Mouse (Mus musculus): ENCODE results near the gene Psma6. TPM values are rescaled to one million over a fixed set of nuclear protein-coding genes. Genes with fewer than 3 reads are reported as not detected.

Gene Psma6
- polyA plus RNA-seq, 1 experiment = 266 TPM

- no peak for TF ChIP-seq USF1 (IDR thresholded peaks at IDR 0.05; ENCODE audit: low read depth)
- no peak for TF ChIP-seq POLR2A (IDR thresholded peaks at IDR 0.05; ENCODE audit: insufficient read length, low read depth)
- TF ChIP-seq REST (IDR thresholded peaks at IDR 0.05; ENCODE audit: insufficient read depth, insufficient read length) = no peak
- TF ChIP-seq MYOG (IDR thresholded peaks at IDR 0.05; ENCODE audit: control insufficient read depth in 1 of 3, insufficient read depth in 1 of 3, insufficient read length in 2 of 3, low read depth in 2 of 3) = no peak
- TF ChIP-seq MYOD1 (IDR thresholded peaks at IDR 0.05; ENCODE audit: control insufficient read depth in 1 of 3, insufficient read length in 2 of 3, low read depth in 2 of 3) = no peak
- TF ChIP-seq E2F4 (IDR thresholded peaks at IDR 0.05; ENCODE audit: insufficient read depth) = no peak
- TF ChIP-seq CEBPB (IDR thresholded peaks at IDR 0.05; ENCODE audit: insufficient read depth, poor library complexity, severe bottlenecking) = no peak
- no peak for TF ChIP-seq POLR2AphosphoS2 (IDR thresholded peaks at IDR 0.05; ENCODE audit: insufficient read length, low read depth)
- Histone ChIP-seq H3ac (ENCODE audit: control insufficient read depth, insufficient read length) (no peak overlapping the region), H3K4me3 (no peak overlapping the region), H3K4me2 (ENCODE audit: low read depth) (no peak overlapping the region), H3K79me2 (ENCODE audit: control insufficient read depth, insufficient read depth) (no peaks in the 10 kb centered on the region), H3K27me3 (ENCODE audit: control insufficient read depth, insufficient read depth, insufficient read length) (no peaks in the 10 kb centered on the region), H3K36me3 (ENCODE audit: control insufficient read depth, insufficient read depth) (no peaks in the 10 kb centered on the region)
Observed at GRCm38 (mm10) chr12:55449048-55449447, 65.0 kb downstream of the Psma6 start.

DNA sequence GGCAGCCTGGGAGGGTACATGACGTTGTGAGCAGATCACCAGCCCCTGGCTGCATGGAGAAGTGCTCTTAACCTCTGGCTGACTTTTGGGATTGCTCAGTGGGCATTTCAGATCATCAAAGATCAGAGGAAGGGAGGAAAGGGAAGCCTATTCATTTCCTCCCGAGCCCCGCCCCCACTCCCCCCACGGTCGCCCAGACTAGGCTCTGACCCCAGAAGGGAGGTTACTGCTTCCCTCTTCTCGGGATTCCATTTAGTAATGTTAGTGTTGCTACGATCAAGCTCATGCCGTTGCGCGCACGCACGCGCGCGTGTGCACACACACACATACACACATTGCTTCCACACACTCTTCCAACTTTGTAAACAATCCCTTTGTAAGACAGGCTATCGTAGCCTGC, 66.4 kb downstream of the Psma6 start:
- no peaks in the 10 kb centered on the region for H3K79me2 ChIP-seq (ENCODE audit: control insufficient read depth, insufficient read depth)
- TF ChIP-seq MYOG (IDR thresholded peaks at IDR 0.05; ENCODE audit: control insufficient read depth in 1 of 3, insufficient read depth in 1 of 3, insufficient read length in 2 of 3, low read depth in 2 of 3) = no peak
- TF ChIP-seq REST (IDR thresholded peaks at IDR 0.05; ENCODE audit: insufficient read depth, insufficient read length) = no peak
- no peak for TF ChIP-seq USF1 (IDR thresholded peaks at IDR 0.05; ENCODE audit: low read depth)
- TF ChIP-seq TCF12 (IDR thresholded peaks at IDR 0.05; ENCODE audit: insufficient read depth, poor library complexity, severe bottlenecking) = no peak
- no peak for TF ChIP-seq POLR2A (IDR thresholded peaks at IDR 0.05; ENCODE audit: insufficient read length, low read depth)
- no peak for TF ChIP-seq SRF (IDR thresholded peaks at IDR 0.05; ENCODE audit: control insufficient read depth, insufficient read length, low read depth)
- no peak for TF ChIP-seq CEBPB (IDR thresholded peaks at IDR 0.05; ENCODE audit: insufficient read depth, poor library complexity, severe bottlenecking)
- no peak for TF ChIP-seq POLR2AphosphoS2 (IDR thresholded peaks at IDR 0.05; ENCODE audit: insufficient read length, low read depth)
- no peak for TF ChIP-seq MYOD1 (IDR thresholded peaks at IDR 0.05; ENCODE audit: control insufficient read depth in 1 of 3, insufficient read length in 2 of 3, low read depth in 2 of 3)
- TF ChIP-seq E2F4 (IDR thresholded peaks at IDR 0.05; ENCODE audit: insufficient read depth) = no peak
- TF ChIP-seq MAX (IDR thresholded peaks at IDR 0.05; ENCODE audit: low read depth) = no peak
- TF ChIP-seq TCF3 (IDR thresholded peaks at IDR 0.05; ENCODE audit: insufficient read length, low read depth) = no peak
- no peak overlapping the region for H3K4me2 ChIP-seq (ENCODE audit: low read depth)
- no peak overlapping the region for H3ac ChIP-seq (ENCODE audit: control insufficient read depth, insufficient read length)
- H3K4me3 ChIP-seq = no peak overlapping the region
- H3K36me3 ChIP-seq (ENCODE audit: control insufficient read depth, insufficient read depth) = no peaks in the 10 kb centered on the region
- no peaks in the 10 kb centered on the region for H3K27me3 ChIP-seq (ENCODE audit: control insufficient read depth, insufficient read depth, insufficient read length)

- H3K27me3 ChIP-seq (ENCODE audit: control insufficient read depth, insufficient read depth, insufficient read length) = no peaks in the 10 kb centered on the region
- H3K4me3 ChIP-seq = no peak overlapping the region
- no peak overlapping the region for H3K4me2 ChIP-seq (ENCODE audit: low read depth)
- no peaks in the 10 kb centered on the region for H3K79me2 ChIP-seq (ENCODE audit: control insufficient read depth, insufficient read depth)
- H3ac ChIP-seq (ENCODE audit: control insufficient read depth, insufficient read length) = no peak overlapping the region
- no peaks in the 10 kb centered on the region for H3K36me3 ChIP-seq (ENCODE audit: control insufficient read depth, insufficient read depth)
- TF ChIP-seq SRF (IDR thresholded peaks at IDR 0.05; ENCODE audit: control insufficient read depth, insufficient read length, low read depth) = no peak
- no peak for TF ChIP-seq POLR2A (IDR thresholded peaks at IDR 0.05; ENCODE audit: insufficient read length, low read depth)
- no peak for TF ChIP-seq TCF12 (IDR thresholded peaks at IDR 0.05; ENCODE audit: insufficient read depth, poor library complexity, severe bottlenecking)
- TF ChIP-seq MAX (IDR thresholded peaks at IDR 0.05; ENCODE audit: low read depth) = no peak
- TF ChIP-seq TCF3 (IDR thresholded peaks at IDR 0.05; ENCODE audit: insufficient read length, low read depth) = no peak
- TF ChIP-seq USF1 (IDR thresholded peaks at IDR 0.05; ENCODE audit: low read depth) = no peak
- TF ChIP-seq POLR2AphosphoS2 (IDR thresholded peaks at IDR 0.05; ENCODE audit: insufficient read length, low read depth) = no peak
- TF ChIP-seq E2F4 (IDR thresholded peaks at IDR 0.05; ENCODE audit: insufficient read depth) = no peak
- no peak for TF ChIP-seq CEBPB (IDR thresholded peaks at IDR 0.05; ENCODE audit: insufficient read depth, poor library complexity, severe bottlenecking)
Observed at GRCm38 (mm10) chr12:55452839-55453238, 68.8 kb downstream of the Psma6 start.

GRCm38 (mm10) chr12:55453924-55454323, 69.9 kb downstream of the Psma6 start:
- Histone ChIP-seq H3K27me3 (ENCODE audit: control insufficient read depth, insufficient read depth, insufficient read length) (no peaks in the 10 kb centered on the region), H3K4me3 (no peak overlapping the region), H3K4me2 (ENCODE audit: low read depth) (no peak overlapping the region), H3K79me2 (ENCODE audit: control insufficient read depth, insufficient read depth) (no peaks in the 10 kb centered on the region), H3K36me3 (ENCODE audit: control insufficient read depth, insufficient read depth) (no peaks in the 10 kb centered on the region), H3ac (ENCODE audit: control insufficient read depth, insufficient read length) (no peak overlapping the region)
- TF ChIP-seq POLR2AphosphoS2 (IDR thresholded peaks at IDR 0.05; ENCODE audit: insufficient read length, low read depth) (no peak), SRF (IDR thresholded peaks at IDR 0.05; ENCODE audit: control insufficient read depth, insufficient read length, low read depth) (no peak), MYOG (IDR thresholded peaks at IDR 0.05; ENCODE audit: control insufficient read depth in 1 of 3, insufficient read depth in 1 of 3, insufficient read length in 2 of 3, low read depth in 2 of 3) (no peak), POLR2A (IDR thresholded peaks at IDR 0.05; ENCODE audit: insufficient read length, low read depth) (no peak), USF1 (IDR thresholded peaks at IDR 0.05; ENCODE audit: low read depth) (no peak), TCF12 (IDR thresholded peaks at IDR 0.05; ENCODE audit: insufficient read depth, poor library complexity, severe bottlenecking) (no peak)

GRCm38 (mm10) chr12:55455206-55455605, 71.2 kb downstream of the Psma6 start:
- no peaks in the 10 kb centered on the region for H3K27me3 ChIP-seq (ENCODE audit: control insufficient read depth, insufficient read depth, insufficient read length)
- no peak overlapping the region for H3K4me3 ChIP-seq
- no peaks in the 10 kb centered on the region for H3K79me2 ChIP-seq (ENCODE audit: control insufficient read depth, insufficient read depth)
- no peaks in the 10 kb centered on the region for H3K36me3 ChIP-seq (ENCODE audit: control insufficient read depth, insufficient read depth)
- no peak overlapping the region for H3K4me2 ChIP-seq (ENCODE audit: low read depth)
- TF ChIP-seq POLR2A (IDR thresholded peaks at IDR 0.05; ENCODE audit: insufficient read length, low read depth) (no peak), TCF12 (IDR thresholded peaks at IDR 0.05; ENCODE audit: insufficient read depth, poor library complexity, severe bottlenecking) (no peak), MYOG (IDR thresholded peaks at IDR 0.05; ENCODE audit: control insufficient read depth in 1 of 3, insufficient read depth in 1 of 3, insufficient read length in 2 of 3, low read depth in 2 of 3) (no peak), CEBPB (IDR thresholded peaks at IDR 0.05; ENCODE audit: insufficient read depth, poor library complexity, severe bottlenecking) (no peak), USF1 (IDR thresholded peaks at IDR 0.05; ENCODE audit: low read depth) (no peak), TCF3 (IDR thresholded peaks at IDR 0.05; ENCODE audit: insufficient read length, low read depth) (no peak)
- H3ac ChIP-seq (ENCODE audit: control insufficient read depth, insufficient read length) = no peak overlapping the region

Measured in myocyte (in vitro differentiated cells).